Mouse (Mus musculus): ENCODE data around the gene Trim2. TPM values are rescaled to one million over a fixed set of nuclear protein-coding genes. Genes with fewer than 3 reads are reported as not detected.

The Trim2 gene
- polyA plus RNA-seq, 1 experiment from 2014 or later = 121 TPM

- 90% methylated on average over 6 of the region's 6 CpGs for WGBS
- Histone ChIP-seq H3K4me3 (no peak overlapping the region), H3K9me3 (replicated peaks) (no peaks in the 10 kb centered on the region), H3K4me2 (replicated peaks) (no peak overlapping the region), H3K27ac (no peak overlapping the region), H3K36me3 (peaks cover 73% of the 10 kb centered on the region), H3K27me3 (no peaks in the 10 kb centered on the region), H3K4me1 (no peaks in the 10 kb centered on the region), H3K9ac (no peak overlapping the region)
- no peak for ATAC-seq (ENCODE audit: low FRiP score)
Measured at GRCm38 (mm10) chr3:84168943-84169342, 137.7 kb downstream of the Trim2 start.

- Histone ChIP-seq H3K4me2 (replicated peaks) (no peak overlapping the region), H3K4me3 (no peak overlapping the region), H3K27me3 (no peaks in the 10 kb centered on the region), H3K27ac (no peak overlapping the region), H3K4me1 (no peaks in the 10 kb centered on the region), H3K36me3 (peaks cover 53% of the 10 kb centered on the region), H3K9me3 (replicated peaks) (no peaks in the 10 kb centered on the region), H3K9ac (no peak overlapping the region)
- 96% methylated on average over 5 of the region's 5 CpGs for WGBS
- ATAC-seq (ENCODE audit: low FRiP score) = no peak
Measured at GRCm38 (mm10) chr3:84166073-84166472, 140.6 kb downstream of the Trim2 start.

GRCm38 (mm10) chr3:84165391-84165790 lies 141.3 kb downstream of the Trim2 start:
- Histone ChIP-seq H3K4me1 (no peaks in the 10 kb centered on the region), H3K4me3 (no peak overlapping the region), H3K27ac (no peak overlapping the region), H3K4me2 (replicated peaks) (no peak overlapping the region), H3K9ac (no peak overlapping the region), H3K36me3 (peaks cover 50% of the 10 kb centered on the region), H3K27me3 (no peaks in the 10 kb centered on the region), H3K9me3 (replicated peaks) (no peaks in the 10 kb centered on the region)
- no peak for ATAC-seq (ENCODE audit: low FRiP score)
- WGBS = 95% methylated on average over 3 of the region's 3 CpGs

GRCm38 (mm10) chr3:84157559-84158350 lies 148.9 kb downstream of the Trim2 start:
- no peak overlapping the region for H3K4me3 ChIP-seq
- H3K27ac ChIP-seq = no peak overlapping the region
- 83% methylated on average over 4 of the region's 4 CpGs for WGBS
- no peaks in the 10 kb centered on the region for H3K27me3 ChIP-seq
- peaks cover 15% of the 10 kb centered on the region for H3K36me3 ChIP-seq
- ATAC-seq (ENCODE audit: low FRiP score) = no peak
- H3K4me1 ChIP-seq = peaks cover 3% of the 10 kb centered on the region
- H3K9me3 ChIP-seq (replicated peaks) = no peaks in the 10 kb centered on the region
- H3K9ac ChIP-seq = no peak overlapping the region
- no peak overlapping the region for H3K4me2 ChIP-seq (replicated peaks)

GRCm38 (mm10) chr3:84157011-84157410 lies 149.7 kb downstream of the Trim2 start:
- H3K4me3 ChIP-seq = no peak overlapping the region
- WGBS = 37% methylated on average over 4 of the region's 4 CpGs
- H3K27ac ChIP-seq = no peak overlapping the region
- H3K4me2 ChIP-seq (replicated peaks) = no peak overlapping the region
- peaks cover 3% of the 10 kb centered on the region for H3K4me1 ChIP-seq
- no peak for ATAC-seq (ENCODE audit: low FRiP score)
- H3K9ac ChIP-seq = no peak overlapping the region
- H3K9me3 ChIP-seq (replicated peaks) = no peaks in the 10 kb centered on the region
- peaks cover 15% of the 10 kb centered on the region for H3K36me3 ChIP-seq
- H3K27me3 ChIP-seq = no peaks in the 10 kb centered on the region

- WGBS = 64% methylated on average over 6 of the region's 6 CpGs
- peak overlapping the region; percentile 97 for H3K4me2 ChIP-seq (replicated peaks)
- H3K9ac ChIP-seq = no peak overlapping the region
- H3K27ac ChIP-seq = no peak overlapping the region
- H3K36me3 ChIP-seq = peaks cover 15% of the 10 kb centered on the region
- H3K27me3 ChIP-seq = no peaks in the 10 kb centered on the region
- peaks cover 3% of the 10 kb centered on the region for H3K4me1 ChIP-seq
- no peaks in the 10 kb centered on the region for H3K9me3 ChIP-seq (replicated peaks)
- no peak for ATAC-seq (ENCODE audit: low FRiP score)
- no peak overlapping the region for H3K4me3 ChIP-seq
Measured at GRCm38 (mm10) chr3:84156105-84156504, 150.6 kb downstream of the Trim2 start.

GRCm38 (mm10) chr3:84155558-84156006 lies 151.1 kb downstream of the Trim2 start, which contains the start of gene Mnd1:
Gene Mnd1 (minus strand): TSS chr3:84155786.
- peak; percentile 98 for ATAC-seq (ENCODE audit: low FRiP score)

GRCm38 (mm10) chr3:84155146-84155545 lies 151.5 kb downstream of the Trim2 start:
- Histone ChIP-seq H3K27me3 (no peaks in the 10 kb centered on the region), H3K4me3 (peak overlapping the region; percentile 52), H3K27ac (no peak overlapping the region), H3K36me3 (peaks cover 11% of the 10 kb centered on the region), H3K9ac (peak overlapping the region; percentile 48; the same call in 1 of the 2 replicates), H3K9me3 (replicated peaks) (no peaks in the 10 kb centered on the region), H3K4me1 (peaks cover 3% of the 10 kb centered on the region), H3K4me2 (replicated peaks) (peak overlapping the region; percentile 97)
- peak; percentile 65 for ATAC-seq (ENCODE audit: low FRiP score)
- under 1% methylated on average over 27 of the region's 27 CpGs for WGBS

More at GRCm38 (mm10) chr3:84155558-84156006, 151.1 kb downstream of the Trim2 start, which contains the start of gene Mnd1:
- Histone ChIP-seq H3K9me3 (replicated peaks) (no peaks in the 10 kb centered on the region), H3K4me1 (peaks cover 3% of the 10 kb centered on the region), H3K27ac (no peak within 1 kb of the TSS), H3K4me3 (peak within 1 kb of the TSS; percentile 52), H3K9ac (peak within 1 kb of the TSS; percentile 48; the same call in 1 of the 2 replicates), H3K4me2 (replicated peaks) (peak within 1 kb of the TSS; percentile 97), H3K36me3 (peaks cover 15% of the 10 kb centered on the region), H3K27me3 (no peaks in the 10 kb centered on the region)
- WGBS = under 1% methylated on average over 29 of the region's 29 CpGs

- H3K4me3 ChIP-seq = peak overlapping the region; percentile 52; the same call in 1 of the 2 replicates
- ATAC-seq (ENCODE audit: low FRiP score) = no peak
- H3K36me3 ChIP-seq = peaks cover 8% of the 10 kb centered on the region
- H3K4me2 ChIP-seq (replicated peaks) = peak overlapping the region; percentile 97
- H3K27me3 ChIP-seq = no peaks in the 10 kb centered on the region
- no peaks in the 10 kb centered on the region for H3K9me3 ChIP-seq (replicated peaks)
- H3K4me1 ChIP-seq = peaks cover 3% of the 10 kb centered on the region
- WGBS = 17% methylated on average over 12 of the region's 12 CpGs
- no peak overlapping the region for H3K9ac ChIP-seq
- no peak overlapping the region for H3K27ac ChIP-seq
Measured at GRCm38 (mm10) chr3:84154721-84155141, 151.9 kb downstream of the Trim2 start.

GRCm38 (mm10) chr3:84149831-84150230 lies 156.8 kb downstream of the Trim2 start:
- no peak for ATAC-seq (ENCODE audit: low FRiP score)
- H3K4me2 ChIP-seq (replicated peaks) = no peak overlapping the region
- 98% methylated on average over 3 of the region's 3 CpGs for WGBS

GRCm38 (mm10) chr3:84140947-84141346 lies 165.7 kb downstream of the Trim2 start:
- H3K9me3 ChIP-seq (replicated peaks) = no peaks in the 10 kb centered on the region
- no peak overlapping the region for H3K4me2 ChIP-seq (replicated peaks)
- no peak overlapping the region for H3K4me3 ChIP-seq
- no peaks in the 10 kb centered on the region for H3K36me3 ChIP-seq
- H3K4me1 ChIP-seq = no peaks in the 10 kb centered on the region
- no peak overlapping the region for H3K9ac ChIP-seq
- no peak overlapping the region for H3K27ac ChIP-seq
- ATAC-seq (ENCODE audit: low FRiP score) = no peak
- 71% methylated on average over 7 of the region's 7 CpGs for WGBS
- H3K27me3 ChIP-seq = no peaks in the 10 kb centered on the region

More at GRCm38 (mm10) chr3:84149831-84150230, 156.8 kb downstream of the Trim2 start:
- no peaks in the 10 kb centered on the region for H3K27me3 ChIP-seq
- no peaks in the 10 kb centered on the region for H3K9me3 ChIP-seq (replicated peaks)
- no peaks in the 10 kb centered on the region for H3K36me3 ChIP-seq
- H3K27ac ChIP-seq = no peak overlapping the region
- no peak overlapping the region for H3K4me3 ChIP-seq
- H3K4me1 ChIP-seq = no peaks in the 10 kb centered on the region
- no peak overlapping the region for H3K9ac ChIP-seq

- Histone ChIP-seq H3K9ac (no peak overlapping the region), H3K27ac (no peak overlapping the region), H3K4me3 (no peak overlapping the region), H3K9me3 (replicated peaks) (no peaks in the 10 kb centered on the region), H3K4me1 (no peaks in the 10 kb centered on the region), H3K27me3 (no peaks in the 10 kb centered on the region), H3K4me2 (replicated peaks) (no peak overlapping the region), H3K36me3 (no peaks in the 10 kb centered on the region)
- ATAC-seq (ENCODE audit: low FRiP score) = no peak
- 91% methylated on average over 7 of the region's 7 CpGs for WGBS
Measured at GRCm38 (mm10) chr3:84136509-84136908, 170.2 kb downstream of the Trim2 start.

- no peak overlapping the region for H3K27ac ChIP-seq
- no peaks in the 10 kb centered on the region for H3K27me3 ChIP-seq
- 73% methylated on average over 6 of the region's 6 CpGs for WGBS
- H3K36me3 ChIP-seq = no peaks in the 10 kb centered on the region
- no peak for ATAC-seq (ENCODE audit: low FRiP score)
- no peak overlapping the region for H3K9ac ChIP-seq
- no peaks in the 10 kb centered on the region for H3K9me3 ChIP-seq (replicated peaks)
- no peak overlapping the region for H3K4me2 ChIP-seq (replicated peaks)
- no peak overlapping the region for H3K4me3 ChIP-seq
- H3K4me1 ChIP-seq = no peaks in the 10 kb centered on the region
Measured at GRCm38 (mm10) chr3:84135933-84136332, 170.7 kb downstream of the Trim2 start.
